Mouse (Mus musculus): ENCODE results near the gene Etnk2.

Etnk2 gene

GRCm38 (mm10) chr1:133417113-133417512, 53.7 kb downstream of the Etnk2 start:
- no peak for DNase-seq (ENCODE audit: low spot score)

GRCm38 (mm10) chr1:133417539-133417938, 54.2 kb downstream of the Etnk2 start:
- peak; percentile 30 for DNase-seq (ENCODE audit: low spot score)

- peak; percentile 84 for DNase-seq (ENCODE audit: low spot score)
Observed at GRCm38 (mm10) chr1:133418164-133418800, 54.9 kb downstream of the Etnk2 start.

GRCm38 (mm10) chr1:133419178-133419834, 55.9 kb downstream of the Etnk2 start:
- DNase-seq (ENCODE audit: low spot score) = no peak

GRCm38 (mm10) chr1:133420491-133420890, 57.1 kb downstream of the Etnk2 start:
- DNase-seq (ENCODE audit: low spot score) = no peak

- no peak for DNase-seq (ENCODE audit: low spot score)
Observed at GRCm38 (mm10) chr1:133421061-133421460, 57.7 kb downstream of the Etnk2 start.

GRCm38 (mm10) chr1:133421975-133422570, 58.7 kb downstream of the Etnk2 start:
- DNase-seq (ENCODE audit: low spot score) = no peak

GRCm38 (mm10) chr1:133422615-133423161, 59.3 kb downstream of the Etnk2 start:
- DNase-seq (ENCODE audit: low spot score) = peak; percentile 41

GRCm38 (mm10) chr1:133423166-133423542, 59.8 kb downstream of the Etnk2 start:
- DNase-seq (ENCODE audit: low spot score) = no peak

GRCm38 (mm10) chr1:133423543-133424480, 60.4 kb downstream of the Etnk2 start, which contains the start of gene Sox13:
Gene Sox13, minus strand, starts transcription at chr1:133424377.
- DNase-seq (ENCODE audit: low spot score) = peak; percentile 78

GRCm38 (mm10) chr1:133424547-133425140, 61.3 kb downstream of the Etnk2 start:
- DNase-seq (ENCODE audit: low spot score) = no peak

Data from ovary, postnatal 36 days (tissue).